Mouse (Mus musculus): ENCODE measurements around the gene Stra6. TPM values are rescaled to one million over a fixed set of nuclear protein-coding genes. Genes with fewer than 3 reads are reported as not detected.

The Stra6 gene
- 4.2 TPM for polyA plus RNA-seq (2014; fragmentation: Illumina TruSeq; extraction: RNeasy Lipid Tissue Mini Kit (QIAGEN cat#74804); ENCODE audit: low read depth, low replicate concordance)

DNA sequence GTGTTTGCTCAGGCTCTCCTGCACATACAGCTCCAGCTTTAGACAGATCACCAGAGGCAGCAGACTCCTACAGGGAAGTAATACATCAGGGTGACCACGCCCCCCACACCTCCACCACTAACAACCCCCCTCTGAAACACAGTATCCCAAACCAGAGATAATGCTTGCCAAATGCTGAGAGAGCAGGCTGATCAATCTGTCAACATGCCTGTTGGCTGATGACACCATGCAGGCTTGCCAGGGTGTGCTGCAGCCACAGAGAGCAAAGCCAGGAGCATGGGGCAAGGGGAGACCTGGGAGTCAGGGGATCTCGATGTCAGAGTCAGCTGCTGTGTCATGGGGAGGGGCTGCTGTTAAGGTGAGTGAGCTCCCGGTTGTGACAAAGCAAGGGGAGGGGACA is at the start of gene Stra6:
Gene Stra6 (plus strand): TSS at position 258 of the 400 bp plus-strand sequence.

DNA sequence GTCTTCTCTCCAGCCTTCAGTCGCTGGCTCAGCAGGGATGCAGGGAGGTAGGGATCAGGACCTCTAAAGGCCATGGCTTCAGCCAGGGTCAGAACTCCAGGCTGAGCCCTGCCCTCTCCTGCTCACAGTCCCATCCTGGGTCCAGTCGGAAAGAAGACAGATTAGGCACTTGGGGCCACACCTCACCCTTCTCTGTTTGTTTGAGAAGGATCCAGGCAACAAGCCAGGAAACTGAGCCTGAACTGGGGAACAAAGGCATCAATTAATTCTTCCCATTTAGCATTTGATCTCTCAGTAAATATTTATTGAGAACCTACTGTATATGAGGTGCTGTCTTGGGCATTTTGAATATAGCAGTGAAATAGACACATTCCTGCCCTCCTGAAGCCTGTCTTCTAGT is 55.1 kb downstream of the Stra6 start, which contains the start of gene Ccdc33:
Gene Ccdc33 (minus strand): TSS at position 153 of the 400 bp plus-strand sequence.

Other genes with a start within 250 kb of the Stra6 start
- gene Arid3b, start 227.0 kb upstream of the Stra6 start, polyA plus RNA-seq (2014; fragmentation: Illumina TruSeq; extraction: RNeasy Lipid Tissue Mini Kit (QIAGEN cat#74804); ENCODE audit: low read depth, low replicate concordance) = 4.5 TPM
- 68.0 TPM for gene Ubl7, start 152.8 kb upstream of the Stra6 start, polyA plus RNA-seq (2014; fragmentation: Illumina TruSeq; extraction: RNeasy Lipid Tissue Mini Kit (QIAGEN cat#74804); ENCODE audit: low read depth, low replicate concordance)
- gene Sema7a, start 123.7 kb upstream of the Stra6 start, polyA plus RNA-seq (2014; fragmentation: Illumina TruSeq; extraction: RNeasy Lipid Tissue Mini Kit (QIAGEN cat#74804); ENCODE audit: low read depth, low replicate concordance) = 24.3 TPM
- 3.1 TPM for gene Cyp11a1, start 57.4 kb upstream of the Stra6 start, polyA plus RNA-seq (2014; fragmentation: Illumina TruSeq; extraction: RNeasy Lipid Tissue Mini Kit (QIAGEN cat#74804); ENCODE audit: low read depth, low replicate concordance)
- gene Ccdc33, start 55.0 kb downstream of the Stra6 start, polyA plus RNA-seq (2014; fragmentation: Illumina TruSeq; extraction: RNeasy Lipid Tissue Mini Kit (QIAGEN cat#74804); ENCODE audit: low read depth, low replicate concordance) = 3.6 TPM
- gene Islr, start 140.5 kb downstream of the Stra6 start, polyA plus RNA-seq (2014; fragmentation: Illumina TruSeq; extraction: RNeasy Lipid Tissue Mini Kit (QIAGEN cat#74804); ENCODE audit: low read depth, low replicate concordance) = 51.5 TPM
- 2.5 TPM for gene Islr2, start 140.5 kb downstream of the Stra6 start, polyA plus RNA-seq (2014; fragmentation: Illumina TruSeq; extraction: RNeasy Lipid Tissue Mini Kit (QIAGEN cat#74804); ENCODE audit: low read depth, low replicate concordance)
- 18.4 TPM for gene Pml, start 186.0 kb downstream of the Stra6 start, polyA plus RNA-seq (2014; fragmentation: Illumina TruSeq; extraction: RNeasy Lipid Tissue Mini Kit (QIAGEN cat#74804); ENCODE audit: low read depth, low replicate concordance)
- gene Stoml1, start 189.4 kb downstream of the Stra6 start, polyA plus RNA-seq (2014; fragmentation: Illumina TruSeq; extraction: RNeasy Lipid Tissue Mini Kit (QIAGEN cat#74804); ENCODE audit: low read depth, low replicate concordance) = 21.5 TPM
- gene Loxl1, start 249.4 kb downstream of the Stra6 start, polyA plus RNA-seq (2014; fragmentation: Illumina TruSeq; extraction: RNeasy Lipid Tissue Mini Kit (QIAGEN cat#74804); ENCODE audit: low read depth, low replicate concordance) = 29.5 TPM